Mouse (Mus musculus) c-Kit-negative CD71-positive TER-119-positive erythroid progenitor cells, embryonic 14.5 days (primary cell): ENCODE results near the gene 1810049J17Rik.

ENCODE experiments used
- DNase-seq: peaks from one replicate; pipeline ENCODE4 v3.0.0-alpha.2; 2013; ENCODE audit warnings: low read depth, low spot score

1810049J17Rik gene

GRCm38 (mm10) chr15:12348950-12349349 lies 27.3 kb upstream of the 1810049J17Rik start:
- DNase-seq, result no peak

GRCm38 (mm10) chr15:12346916-12347315 lies 25.2 kb upstream of the 1810049J17Rik start:
- no peak for DNase-seq

GRCm38 (mm10) chr15:12341401-12341758 lies 19.7 kb upstream of the 1810049J17Rik start:
- DNase-seq, result no peak

GRCm38 (mm10) chr15:12340536-12341400 lies 19.1 kb upstream of the 1810049J17Rik start:
- DNase-seq, result peak; percentile 30

GRCm38 (mm10) chr15:12337779-12338137 lies 16.1 kb upstream of the 1810049J17Rik start:
- DNase-seq, result no peak

GRCm38 (mm10) chr15:12337030-12337778 lies 15.5 kb upstream of the 1810049J17Rik start:
- DNase-seq, result no peak

GRCm38 (mm10) chr15:12334381-12334780 lies 12.7 kb upstream of the 1810049J17Rik start:
- no peak for DNase-seq

- DNase-seq, result no peak
Observed at GRCm38 (mm10) chr15:12331300-12331699, 9.6 kb upstream of the 1810049J17Rik start.

GRCm38 (mm10) chr15:12330892-12331291 lies 9.2 kb upstream of the 1810049J17Rik start:
- DNase-seq, result no peak

GRCm38 (mm10) chr15:12330389-12330788 lies 8.7 kb upstream of the 1810049J17Rik start:
- DNase-seq, result no peak

GRCm38 (mm10) chr15:12324326-12324725 lies 2.6 kb upstream of the 1810049J17Rik start:
- no peak for DNase-seq

GRCm38 (mm10) chr15:12322676-12323402 lies 1.1 kb upstream of the 1810049J17Rik start:
- DNase-seq, result no peak

GRCm38 (mm10) chr15:12321091-12321787 lies 460 bp downstream of the 1810049J17Rik start, which contains the start of gene Golph3:
Gene Golph3, plus strand, starts transcription at chr15:12321450.
- DNase-seq, result peak; percentile 91

GRCm38 (mm10) chr15:12320441-12321090 lies 1.1 kb downstream of the 1810049J17Rik start:
- no peak for DNase-seq

GRCm38 (mm10) chr15:12319889-12320288 lies 1.8 kb downstream of the 1810049J17Rik start:
- no peak for DNase-seq

GRCm38 (mm10) chr15:12318451-12318850 lies 3.2 kb downstream of the 1810049J17Rik start:
- no peak for DNase-seq

GRCm38 (mm10) chr15:12317290-12317689 lies 4.4 kb downstream of the 1810049J17Rik start:
- DNase-seq, result no peak

- DNase-seq, result no peak
Observed at GRCm38 (mm10) chr15:12315996-12316395, 5.7 kb downstream of the 1810049J17Rik start.

GRCm38 (mm10) chr15:12314584-12314983 lies 7.1 kb downstream of the 1810049J17Rik start:
- DNase-seq, result no peak

GRCm38 (mm10) chr15:12313255-12313654 lies 8.4 kb downstream of the 1810049J17Rik start:
- no peak for DNase-seq

GRCm38 (mm10) chr15:12311465-12311864 lies 10.2 kb downstream of the 1810049J17Rik start:
- no peak for DNase-seq
